In genomic region chr7:34507858-34508257, GRCm38 (mm10) we compare ENCODE assay signal across 20 mouse cellular contexts.
A peak's percentile ranks its signal among the peaks of the same experiment; 100 is the strongest.
DNase-seq lines count a peak whose midpoint lies in the region; ATAC-seq and TF ChIP-seq lines count a peak whose summit lies in the region.
"Had no signal": no experiment of that assay in that cellular context is flagged by ENCODE, and none has a peak within 500 bp of the region (broad histone marks: within the 10 kb centered on the region; RNA-seq: fewer than 3 reads in every experiment).

No protein-coding gene starts in this region.

- ATAC-seq in forebrain, postnatal 0 days: no peak
- no peak for ATAC-seq in forebrain, embryonic 14.5 days
- no peak for ATAC-seq in Patski
- ATAC-seq in lung, embryonic 14.5 days (ENCODE audit: insufficient read depth): no peak

- CTCF ChIA-PET in Patski (lab: Charles Lee): no interaction called here

- no peaks in the 10 kb centered on the region for H3K27me3 ChIP-seq in forebrain, postnatal 0 days (ENCODE audit: insufficient read depth, low read length)
- H3K27me3 ChIP-seq in forebrain, embryonic 14.5 days (replicated peaks; ENCODE audit: control insufficient read depth, insufficient read depth, low read length): no peaks in the 10 kb centered on the region
- H3K27me3 ChIP-seq in Patski: no peaks in the 10 kb centered on the region
- no peaks in the 10 kb centered on the region for H3K27me3 ChIP-seq in lung, embryonic 14.5 days (ENCODE audit: insufficient read depth, low read length)
- H3K27me3 ChIP-seq: forebrain, embryonic 12.5 days; hindbrain, embryonic 15.5 days; limb, embryonic 13.5 days; lung, embryonic 15.5 days; midbrain, embryonic 12.5 days; stomach, embryonic 15.5 days had no signal

- no peak overlapping the region for H3K9ac ChIP-seq in forebrain, postnatal 0 days
- H3K9ac ChIP-seq in forebrain, embryonic 14.5 days (ENCODE audit: low read length): no peak overlapping the region
- no peak overlapping the region for H3K9ac ChIP-seq in lung, embryonic 14.5 days
- H3K9ac ChIP-seq: forebrain, embryonic 12.5 days; hindbrain, embryonic 15.5 days; limb, embryonic 13.5 days; lung, embryonic 15.5 days; midbrain, embryonic 12.5 days; stomach, embryonic 15.5 days had no signal

- 0 out of 2 replicates have a peak, but pooled peaks have one; percentile 3 for TF ChIP-seq CTCF in forebrain, postnatal 0 days (IDR thresholded peaks at IDR 0.05; ENCODE audit: low read depth)
- TF ChIP-seq CTCF in layer of hippocampus, adult 2 months (conservative IDR thresholded peaks at IDR 0.05): peak; percentile 24
- peak; percentile 48 for TF ChIP-seq CTCF in Patski (IDR thresholded peaks at IDR 0.05)
- peak; percentile 46 for TF ChIP-seq CTCF in lung, embryonic 14.5 days (IDR thresholded peaks at IDR 0.05; ENCODE audit: low read depth)

- in situ Hi-C loops in Patski (cut with MboI; ENCODE audit: low pct_unique_long_range_greater_than_20kb): no loop called here

- 79% methylated on average over 2 of the region's 2 CpGs for WGBS in forebrain, postnatal 0 days
- 82% methylated on average over 2 of the region's 2 CpGs for WGBS in forebrain, embryonic 14.5 days
- WGBS in lung, embryonic 14.5 days: 67% methylated on average over 2 of the region's 2 CpGs

- no peak overlapping the region for H3K4me2 ChIP-seq in forebrain, postnatal 0 days (ENCODE audit: low read depth)
- H3K4me2 ChIP-seq in forebrain, embryonic 14.5 days (ENCODE audit: low read length): no peak overlapping the region
- no peak overlapping the region for H3K4me2 ChIP-seq in lung, embryonic 14.5 days
- H3K4me2 ChIP-seq: forebrain, embryonic 12.5 days; hindbrain, embryonic 15.5 days; limb, embryonic 13.5 days; lung, embryonic 15.5 days; midbrain, embryonic 12.5 days; stomach, embryonic 15.5 days had no signal

- H3K9me3 ChIP-seq in forebrain, postnatal 0 days (ENCODE audit: low read length): no peaks in the 10 kb centered on the region
- no peaks in the 10 kb centered on the region for H3K9me3 ChIP-seq in forebrain, embryonic 14.5 days (replicated peaks; ENCODE audit: control insufficient read depth, low read length)
- no peaks in the 10 kb centered on the region for H3K9me3 ChIP-seq in lung, embryonic 14.5 days (ENCODE audit: low read depth, low read length)
- H3K9me3 ChIP-seq: forebrain, embryonic 12.5 days; hindbrain, embryonic 15.5 days; limb, embryonic 13.5 days; lung, embryonic 15.5 days; midbrain, embryonic 12.5 days; stomach, embryonic 15.5 days had no signal

- no peaks in the 10 kb centered on the region for H3K36me3 ChIP-seq in forebrain, postnatal 0 days (ENCODE audit: insufficient read depth)
- no peaks in the 10 kb centered on the region for H3K36me3 ChIP-seq in forebrain, embryonic 14.5 days (ENCODE audit: control insufficient read depth, insufficient read depth, low read length)
- H3K36me3 ChIP-seq in lung, embryonic 14.5 days (ENCODE audit: insufficient read depth): no peaks in the 10 kb centered on the region
- H3K36me3 ChIP-seq: forebrain, embryonic 12.5 days; hindbrain, embryonic 15.5 days; limb, embryonic 13.5 days; lung, embryonic 15.5 days; midbrain, embryonic 12.5 days; stomach, embryonic 15.5 days had no signal

- POLR2A ChIA-PET in Patski (lab: Charles Lee): no interaction called here

- DNase-seq in forebrain, postnatal 0 days: no peak
- DNase-seq in forebrain, embryonic 14.5 days (ENCODE audit: low spot score): no peak
- DNase-seq in layer of hippocampus, adult 2 months (ENCODE audit: low spot score in 2 of 2): no peak
- DNase-seq in layer of hippocampus, adult 9-11 months: no peak
- DNase-seq in Patski (ENCODE audit: low read depth, low spot score): no peak
- peak; percentile 5 for DNase-seq in lung, embryonic 14.5 days
- DNase-seq in urinary bladder, postnatal 36 days (ENCODE audit: low spot score in 2 of 2): no peak
- no peak for DNase-seq in spleen, postnatal 4 days (ENCODE audit: low spot score in 2 of 2)
- DNase-seq: adrenal gland, postnatal 10 days; cerebellum, adult 2 months; heart, postnatal 14 days; retina, postnatal 1 day; thymus, postnatal 36 days had no signal

- H3K27ac ChIP-seq in forebrain, postnatal 0 days (ENCODE audit: low read depth, low read length): no peak overlapping the region
- no peak overlapping the region for H3K27ac ChIP-seq in forebrain, embryonic 14.5 days (ENCODE audit: low read depth, low read length)
- no peak overlapping the region for H3K27ac ChIP-seq in layer of hippocampus, adult 2 months
- no peak overlapping the region for H3K27ac ChIP-seq in lung, embryonic 14.5 days (ENCODE audit: low read depth)
- H3K27ac ChIP-seq: forebrain, embryonic 12.5 days; hindbrain, embryonic 15.5 days; limb, embryonic 13.5 days; lung, embryonic 15.5 days; midbrain, embryonic 12.5 days; stomach, embryonic 15.5 days had no signal

- no peak overlapping the region for H3K4me3 ChIP-seq in forebrain, postnatal 0 days (ENCODE audit: low read depth, low read length)
- H3K4me3 ChIP-seq in forebrain, embryonic 14.5 days (ENCODE audit: low read depth, low read length): no peak overlapping the region
- no peak overlapping the region for H3K4me3 ChIP-seq in layer of hippocampus, adult 2 months
- H3K4me3 ChIP-seq in lung, embryonic 14.5 days (ENCODE audit: low read depth, low read length): no peak overlapping the region
- H3K4me3 ChIP-seq: forebrain, embryonic 12.5 days; hindbrain, embryonic 15.5 days; limb, embryonic 13.5 days; lung, embryonic 15.5 days; midbrain, embryonic 12.5 days; myocyte; stomach, embryonic 15.5 days had no signal

- no peaks in the 10 kb centered on the region for H3K4me1 ChIP-seq in forebrain, postnatal 0 days (ENCODE audit: insufficient read depth)
- H3K4me1 ChIP-seq in forebrain, embryonic 14.5 days (ENCODE audit: control insufficient read depth, insufficient read depth, low read length): no peaks in the 10 kb centered on the region
- no peaks in the 10 kb centered on the region for H3K4me1 ChIP-seq in lung, embryonic 14.5 days (ENCODE audit: insufficient read depth)
- H3K4me1 ChIP-seq: forebrain, embryonic 12.5 days; hindbrain, embryonic 15.5 days; limb, embryonic 13.5 days; lung, embryonic 15.5 days; midbrain, embryonic 12.5 days; stomach, embryonic 15.5 days had no signal
